Mouse (Mus musculus): ENCODE results near the gene Cryzl2. TPM values are rescaled to one million over a fixed set of nuclear protein-coding genes. Genes with fewer than 3 reads are reported as not detected.

Cryzl2 gene
- 26.5 TPM for polyA plus RNA-seq (2014; fragmentation: Illumina TruSeq; extraction: RNeasy Lipid Tissue Mini Kit (QIAGEN cat#74804); ENCODE audit: low read depth, low replicate concordance)

DNA sequence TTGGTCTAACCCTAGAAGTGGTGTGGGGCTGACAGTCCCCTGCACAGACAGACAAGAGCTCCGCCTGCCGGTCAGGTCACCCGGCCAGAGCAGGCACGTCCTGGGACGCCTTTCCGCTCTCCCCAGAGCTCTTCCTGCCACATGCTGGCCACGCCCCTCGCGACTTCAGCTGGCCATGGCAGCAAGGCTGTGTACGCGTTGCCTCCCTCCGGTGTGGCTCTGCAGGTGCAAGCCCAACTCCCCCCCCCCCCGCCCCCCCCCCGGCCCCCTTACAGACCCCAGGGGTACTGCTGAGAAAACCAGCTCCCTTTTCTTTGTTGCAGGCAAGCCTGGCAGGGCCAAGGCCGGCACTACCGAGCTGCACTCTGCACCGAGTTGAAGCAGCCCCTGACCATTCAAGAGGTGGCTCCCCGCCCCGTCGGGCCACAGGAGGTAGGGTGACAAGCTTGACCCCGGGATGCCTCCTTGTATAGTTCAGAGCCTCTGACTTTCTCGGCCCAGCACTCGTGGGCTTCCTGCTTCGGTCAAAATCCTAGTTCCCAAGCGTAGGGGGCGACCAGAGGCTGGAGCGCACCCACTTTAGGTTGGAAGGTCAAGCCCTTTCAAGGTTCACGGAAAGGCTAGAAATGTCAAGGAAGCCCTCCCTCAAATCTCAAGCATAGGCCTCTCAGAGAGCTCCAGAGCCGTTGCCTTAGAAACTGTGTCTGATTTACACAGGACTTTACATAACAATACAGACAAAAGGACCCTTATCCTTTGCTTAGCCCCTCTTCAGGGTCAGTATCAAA is at the start of gene Cryzl2:
TSS of gene Cryzl2 (plus strand) at position 157 of the 788 bp plus-strand sequence.

GRCm38 (mm10) chr1:157412454-157413369 is 45.7 kb upstream of the Cryzl2 start, which contains the start of gene Rasal2:
TSS of gene Rasal2 (minus strand) at chr1:157412595.

DNA sequence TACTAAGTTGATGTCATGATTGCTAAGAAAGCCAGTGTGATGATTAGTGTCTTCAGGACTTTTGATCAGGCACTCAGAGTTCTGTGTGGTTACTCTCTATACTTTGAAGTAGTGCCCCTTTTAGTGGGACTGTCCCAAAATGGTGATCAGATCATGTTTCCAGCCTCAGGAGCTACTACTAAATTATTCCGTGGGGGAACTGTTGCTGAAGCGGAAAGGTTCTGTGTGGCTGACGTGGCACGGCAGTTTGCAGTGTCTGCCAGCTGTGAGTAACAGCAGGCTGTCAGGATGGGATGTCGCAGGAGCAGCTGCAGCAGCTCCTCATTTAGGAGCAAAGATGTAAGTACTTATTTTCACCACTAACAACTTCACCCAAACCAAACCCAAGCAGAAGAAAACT is 48.1 kb downstream of the Cryzl2 start, which contains the start of gene Sec16b:
TSS of gene Sec16b (plus strand) at position 207 of the 400 bp plus-strand sequence.

Other genes starting within 250 kb of the Cryzl2 start
- 5.6 TPM for gene Rasal2, start 46.0 kb upstream of the Cryzl2 start, polyA plus RNA-seq (2014; fragmentation: Illumina TruSeq; extraction: RNeasy Lipid Tissue Mini Kit (QIAGEN cat#74804); ENCODE audit: low read depth, low replicate concordance)
- 8.5 TPM for gene Sec16b, start 48.2 kb downstream of the Cryzl2 start, polyA plus RNA-seq (2014; fragmentation: Illumina TruSeq; extraction: RNeasy Lipid Tissue Mini Kit (QIAGEN cat#74804); ENCODE audit: low read depth, low replicate concordance)